Mouse (Mus musculus) regulatory T cell (primary cell): ENCODE measurements at regions not wholly inside any gene's neighbourhood (a gene's known extent, or its start where the extent isn't known, plus 50 kb on each side); places are given as distances from the start of the nearest gene placed in this dataset.

ENCODE experiments used
- in situ Hi-C: fragments of 300-600 bp; cut with MboI, MseI; formaldehyde crosslinking; loops from one replicate; pipeline ENCODE4 v1.15.1; 2025; ENCODE audit warnings: high pct_unique_total_duplicates

GRCm38 (mm10) chr5:35162607-35163006 is 57.0 kb upstream of the Lrpap1 start:
- in situ Hi-C loops: no loop called here

DNA sequence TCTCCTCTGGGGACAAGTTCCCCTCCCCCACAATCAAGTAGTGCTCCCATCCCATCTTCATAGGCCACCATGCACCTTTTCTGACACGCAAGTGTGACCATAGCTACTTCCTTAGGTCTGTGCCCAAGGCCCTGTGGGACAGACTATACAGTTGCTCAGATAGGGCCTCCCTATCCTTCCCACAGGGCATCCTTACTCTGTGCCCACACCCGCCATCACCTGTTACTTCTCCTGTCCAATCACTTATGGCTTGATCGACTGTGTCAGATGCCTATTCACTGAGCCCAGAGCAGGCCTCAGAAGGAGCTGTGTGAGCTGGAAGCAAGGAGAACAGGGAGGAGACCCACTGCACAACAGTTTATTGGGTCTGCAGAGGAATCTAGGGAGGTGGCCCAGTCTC is 56.6 kb upstream of the Lrpap1 start:
- in situ Hi-C loops: no loop called here

- in situ Hi-C loops: no loop called here
Measured at GRCm38 (mm10) chr5:35160929-35161815, 55.6 kb upstream of the Lrpap1 start.

DNA sequence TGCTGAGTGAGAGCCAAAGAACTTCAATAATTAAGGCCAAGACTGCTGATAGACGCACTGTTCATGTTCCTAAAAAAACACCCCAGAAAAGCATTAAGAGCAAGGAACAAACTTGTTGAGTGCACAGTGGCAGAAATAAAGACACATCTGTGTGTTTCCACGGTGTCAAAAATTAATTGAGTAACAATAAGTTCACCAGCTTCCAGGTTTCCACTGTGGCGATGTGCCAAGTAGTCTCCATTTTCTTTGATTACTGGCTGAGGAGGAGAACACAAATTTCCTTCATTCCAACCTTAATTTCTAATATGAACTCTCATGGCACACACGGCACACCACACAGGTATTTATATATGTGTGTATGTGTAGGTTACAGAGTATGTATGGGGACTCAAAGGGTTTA is 54.3 kb upstream of the Lrpap1 start:
- in situ Hi-C loops: no loop called here

DNA sequence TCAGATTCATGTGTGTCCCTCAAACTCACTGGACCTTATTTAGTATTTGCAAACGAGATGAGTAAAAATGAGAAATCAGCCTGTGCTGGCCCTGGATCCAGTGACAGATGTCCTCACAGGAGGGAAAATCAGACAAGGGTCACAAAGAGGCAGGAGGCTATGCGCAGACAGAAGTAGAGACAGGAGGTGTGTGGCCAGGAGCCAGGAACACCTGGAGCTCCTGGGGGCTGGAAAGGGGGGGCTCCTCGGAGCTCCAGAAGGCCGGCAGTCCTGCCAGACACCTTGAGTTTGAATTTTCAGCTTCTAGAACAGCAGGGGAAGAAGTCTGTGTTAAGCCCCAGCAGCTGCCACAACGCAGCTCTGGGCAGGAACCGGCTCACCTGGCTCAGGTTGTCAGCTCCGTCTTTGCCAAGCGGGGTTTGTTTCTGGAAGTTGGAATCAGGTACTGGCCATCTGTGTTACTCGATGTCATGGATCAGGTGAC is 53.7 kb upstream of the Lrpap1 start:
- in situ Hi-C loops: no loop called here

GRCm38 (mm10) chr5:35158346-35159047 is 52.9 kb upstream of the Lrpap1 start:
- in situ Hi-C loops: no loop called here

- in situ Hi-C loops: no loop called here
Measured at GRCm38 (mm10) chr5:35156371-35156770, 50.8 kb upstream of the Lrpap1 start.

DNA sequence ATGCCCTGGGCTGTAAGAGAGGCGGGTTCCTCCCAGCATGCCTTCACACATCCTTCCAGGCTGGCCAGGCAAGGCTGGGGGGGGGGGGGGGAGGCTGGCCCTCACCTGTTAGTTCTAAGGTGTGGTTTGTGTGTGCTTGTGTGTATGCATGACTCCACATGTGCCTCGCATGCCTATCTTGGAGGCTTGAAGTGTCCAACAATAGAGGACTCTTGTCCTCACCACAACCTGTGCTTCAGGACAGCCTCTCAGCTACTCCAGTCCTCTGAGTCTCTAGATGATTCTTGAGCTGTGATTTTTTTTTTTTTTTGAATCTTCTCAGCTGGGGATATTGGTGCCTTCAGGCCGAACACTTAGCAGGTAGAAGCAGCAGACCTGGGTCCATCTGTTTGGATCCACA is 50.2 kb upstream of the Lrpap1 start:
- in situ Hi-C loops: no loop called here
